Mouse (Mus musculus) erythroid progenitor cell, adult 5-6 weeks (primary cell): ENCODE data around the gene Chd1. TPM values are rescaled to one million over a fixed set of nuclear protein-coding genes. Genes with fewer than 3 reads are reported as not detected.

Source experiments
- ATAC-seq: replicated peaks from 2 replicates; pipeline ENCODE4 v1.8.0; 2016; ENCODE audit warnings: moderate number of reproducible peaks, mild to moderate bottlenecking, moderate TSS enrichment, inconsistent platforms; ENCODE audit not compliant: poor library complexity, low FRiP score, severe bottlenecking
- total RNA-seq, 2 experiments: library from RNA; stranded (forward) in 1 of 2; stranded (reverse) in 1 of 2; fragments of 150-400 nt in 1 of 2; fragments of 186-747, 209-891 nt in 1 of 2; gene quantifications; 2 replicates each; pipeline versions ENCODE4 v1.2.3 to v1.2.4; 2015 to 2017; ENCODE audit warnings: low replicate concordance in 2 of 2

The Chd1 gene
- total RNA-seq (2015; ENCODE audit: low replicate concordance): 37.7 and 50.8 TPM in 2 replicates
- total RNA-seq (2017; ENCODE audit: low replicate concordance): 57.9 and 63.3 TPM in 2 replicates

- peak; percentile 82 for ATAC-seq
Observed at GRCm38 (mm10) chr17:15704475-15705300, at the start of gene Chd1. Chd1 (plus strand) TSS chr17:15704967.

GRCm38 (mm10) chr17:15656881-15657607, 47.7 kb upstream of the Chd1 start:
- no peak for ATAC-seq

DNA sequence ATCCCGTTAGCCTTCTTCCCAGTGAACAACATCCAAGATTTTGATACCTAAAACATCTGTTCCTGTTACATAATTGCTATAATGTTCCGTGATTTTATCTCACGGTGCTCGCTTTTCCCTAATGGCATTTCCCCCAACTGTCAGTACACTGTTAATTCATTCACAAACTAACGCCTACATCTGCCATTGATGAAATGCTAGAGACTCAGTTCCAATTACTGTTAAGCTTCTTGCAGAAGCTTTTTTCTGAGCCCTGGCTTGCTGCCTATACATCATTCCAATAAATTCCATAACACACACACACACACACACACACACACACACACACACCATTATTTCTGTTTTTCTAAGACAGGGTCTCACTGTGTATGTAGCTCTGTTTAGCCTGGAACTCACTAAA, 31.9 kb upstream of the Chd1 start:
- ATAC-seq: no peak

- ATAC-seq: no peak
Observed at GRCm38 (mm10) chr17:15677970-15678645, 26.7 kb upstream of the Chd1 start.

- no peak for ATAC-seq
Observed at GRCm38 (mm10) chr17:15679966-15680630, 24.7 kb upstream of the Chd1 start.

DNA sequence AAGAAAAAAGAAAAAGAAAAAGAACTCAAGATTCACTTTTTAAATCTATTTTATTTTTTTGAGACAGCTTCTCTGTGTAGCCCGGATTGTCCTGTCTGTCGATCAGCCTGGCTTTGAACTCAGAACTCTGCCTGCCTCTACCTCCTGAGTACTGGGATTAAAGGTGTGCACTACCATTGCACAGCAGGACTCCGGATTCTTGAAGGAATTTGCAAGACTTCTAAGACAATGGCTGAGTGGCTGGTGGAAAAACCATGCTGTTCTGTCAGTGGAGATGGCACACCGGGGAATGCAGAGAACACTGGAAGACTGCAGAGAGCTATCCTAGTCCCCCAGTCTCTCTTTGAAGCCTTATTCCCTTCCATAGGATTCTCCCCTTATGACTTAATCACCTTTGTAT, 24.1 kb upstream of the Chd1 start:
- no peak for ATAC-seq

DNA sequence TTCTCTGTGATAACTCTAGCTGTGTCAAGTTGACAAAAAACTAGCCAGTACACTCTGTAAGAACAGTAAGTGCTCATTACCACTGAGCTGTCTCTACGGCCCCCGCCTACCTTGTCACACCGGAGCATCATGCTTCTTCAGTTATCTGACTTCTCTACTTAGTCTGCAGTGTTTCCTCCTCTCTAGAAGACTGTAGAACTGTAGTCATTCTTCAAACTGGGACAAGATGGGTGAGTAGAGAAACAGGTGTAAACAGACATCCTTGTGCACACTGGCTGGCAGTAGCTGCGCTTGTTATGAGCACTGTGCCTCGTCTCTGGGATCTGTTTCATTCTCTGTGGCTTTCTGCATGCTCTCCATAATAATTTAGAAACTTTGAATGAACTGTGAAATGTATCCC, 18.4 kb upstream of the Chd1 start:
- no peak for ATAC-seq

GRCm38 (mm10) chr17:15690304-15690703, 14.5 kb upstream of the Chd1 start:
- no peak for ATAC-seq

DNA sequence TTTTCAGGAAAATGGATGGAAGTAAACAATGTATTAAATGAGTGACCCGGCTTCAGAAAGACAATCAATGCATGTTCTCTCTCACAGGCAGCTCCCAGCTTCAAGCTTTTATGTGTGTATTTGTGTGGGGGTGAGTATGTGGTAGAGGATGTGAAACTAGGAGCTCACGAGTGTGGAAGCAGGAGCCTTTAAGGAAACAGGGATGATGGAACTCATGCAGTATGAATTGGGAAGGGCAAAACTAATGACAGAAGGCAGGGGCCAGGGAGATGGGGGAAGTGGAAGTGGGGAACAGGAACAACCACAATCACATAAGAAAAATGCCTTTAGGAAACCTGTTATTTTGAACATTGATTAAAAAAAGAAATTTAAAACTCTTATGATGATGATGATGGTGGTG, 9.2 kb upstream of the Chd1 start:
- ATAC-seq: no peak

DNA sequence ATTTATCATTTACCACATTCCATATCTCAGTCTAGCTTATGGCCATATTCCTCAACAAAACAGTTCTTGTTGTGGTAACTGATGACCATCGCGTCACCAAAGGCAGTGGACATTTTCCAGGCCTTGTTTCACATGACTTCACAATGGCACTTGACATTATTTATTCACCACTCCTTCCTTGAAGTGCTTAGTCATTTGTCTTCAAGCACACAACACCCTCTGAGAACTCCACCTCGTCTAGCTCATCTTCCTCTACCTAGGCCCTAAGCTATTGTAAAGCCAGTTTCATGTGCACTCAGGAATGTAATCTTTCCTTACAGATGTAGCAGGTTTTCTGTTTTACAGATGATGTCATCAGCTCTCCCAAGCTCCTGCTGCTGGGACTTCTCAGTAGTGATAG, 5.8 kb upstream of the Chd1 start:
- ATAC-seq: no peak

DNA sequence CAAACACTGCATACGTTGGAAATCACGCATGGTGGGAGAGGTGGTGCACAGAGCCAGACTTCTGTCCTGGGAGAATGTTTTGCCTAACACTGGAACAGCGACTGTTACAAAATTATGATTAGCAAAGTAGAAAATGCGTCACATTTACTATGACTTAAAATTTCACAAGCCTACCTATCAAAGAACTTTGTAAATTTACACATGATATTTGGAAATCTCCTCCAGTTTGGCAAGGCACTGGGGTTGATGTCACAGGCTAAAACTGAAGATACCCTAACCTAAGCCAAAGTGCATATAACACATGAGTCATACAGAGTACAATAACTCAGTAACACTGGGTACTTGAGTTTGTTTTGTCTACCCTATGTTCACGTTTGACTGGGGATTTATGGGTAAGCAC, 3.3 kb upstream of the Chd1 start:
- ATAC-seq: no peak

- peak; percentile 58 for ATAC-seq
Observed at GRCm38 (mm10) chr17:15704158-15704474, 651 bp upstream of the Chd1 start.

- peak; percentile 44 for ATAC-seq
Observed at GRCm38 (mm10) chr17:15705303-15706284, 827 bp downstream of the Chd1 start.

DNA sequence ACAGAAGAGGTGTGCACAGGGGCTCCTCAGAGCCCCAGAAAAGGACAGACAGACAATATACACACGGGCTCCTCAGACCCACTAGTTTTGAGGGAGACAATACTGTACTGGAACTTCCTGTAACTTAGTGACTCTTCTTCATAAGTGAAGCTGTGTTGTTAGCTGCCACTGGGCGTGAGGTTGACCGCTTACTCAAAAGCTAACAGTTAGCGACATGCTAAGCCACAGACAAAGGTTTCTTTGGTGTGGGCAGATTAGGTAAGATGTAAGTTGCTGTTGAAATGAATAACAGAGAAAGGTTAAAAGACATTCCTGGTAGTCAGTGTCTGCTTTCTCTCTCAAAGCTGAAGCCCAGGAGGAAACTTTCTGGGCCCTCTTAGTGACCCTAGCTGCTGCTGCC, 9.7 kb downstream of the Chd1 start:
- ATAC-seq: no peak

- peak; percentile 68; the same call in 1 of the 2 replicates for ATAC-seq
Observed at GRCm38 (mm10) chr17:15715013-15715902, 10.5 kb downstream of the Chd1 start.

DNA sequence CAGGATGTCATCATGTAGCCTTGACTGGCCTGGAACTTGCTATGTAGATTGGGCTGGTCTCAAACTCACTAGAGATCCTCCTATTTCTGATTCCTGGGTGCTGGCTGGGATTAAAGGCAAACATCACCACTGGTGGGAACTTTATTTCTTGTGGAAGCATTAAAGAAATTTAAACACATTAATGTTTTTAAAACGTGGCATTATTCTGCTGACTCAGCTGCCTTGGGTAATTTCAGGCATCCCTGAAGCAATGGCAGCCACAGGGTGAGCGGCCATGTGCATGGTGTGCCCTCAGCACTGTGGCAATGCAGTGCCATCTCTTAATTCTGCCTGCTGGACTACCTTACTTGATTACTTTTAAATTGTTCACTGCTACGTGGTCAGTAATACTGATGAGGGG, 11.2 kb downstream of the Chd1 start:
- no peak for ATAC-seq

DNA sequence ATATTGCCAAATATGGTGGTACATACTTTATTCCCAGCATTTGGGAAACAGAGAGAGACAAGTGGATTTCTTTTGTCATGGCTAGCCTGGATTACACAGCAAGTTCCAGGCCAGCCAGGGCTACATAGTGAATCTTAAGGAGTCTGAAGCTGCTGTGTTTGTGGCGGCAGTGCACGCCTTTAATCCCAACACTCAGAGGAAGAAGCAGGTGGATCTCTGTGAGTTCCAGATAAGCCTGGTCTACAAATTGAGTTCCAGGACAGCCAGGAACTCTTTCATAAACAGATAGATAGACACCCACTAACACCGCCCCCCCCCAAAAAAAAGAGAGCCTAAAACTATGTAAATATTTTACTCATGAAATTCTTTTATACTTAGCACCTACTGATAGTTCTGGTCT, 16.1 kb downstream of the Chd1 start:
- ATAC-seq: no peak

- no peak for ATAC-seq
Observed at GRCm38 (mm10) chr17:15723291-15723690, 18.5 kb downstream of the Chd1 start.
